Mouse (Mus musculus) ES-Bruce4 (cell line): Measurements from ENCODE around the gene Mex3a. TPM values are rescaled to one million over a fixed set of nuclear protein-coding genes. Genes with fewer than 3 reads are reported as not detected.

Experiments
- H3K27ac ChIP-seq: 2 replicates; pipeline ENCODE4 v1.5.1; 2012; ENCODE audit warnings: low read length, inconsistent platforms; ENCODE audit not compliant: insufficient read depth
- H3K27me3 ChIP-seq: 2 replicates; pipeline ENCODE4 v1.6.1; 2012; ENCODE audit warnings: mild to moderate bottlenecking, low read length, inconsistent platforms; ENCODE audit not compliant: control insufficient read depth, poor library complexity, insufficient read depth, severe bottlenecking
- H3K36me3 ChIP-seq: 2 replicates; pipeline ENCODE4 v1.6.1; 2012; ENCODE audit warnings: inconsistent platforms, mild to moderate bottlenecking, low read length, moderate library complexity; ENCODE audit not compliant: control insufficient read depth, poor library complexity, insufficient read depth, severe bottlenecking
- H3K4me1 ChIP-seq: one replicate; pipeline ENCODE4 v1.8.1; 2011; ENCODE audit warnings: low read length; ENCODE audit not compliant: control insufficient read depth, insufficient read depth
- H3K4me3 ChIP-seq: 2 replicates; pipeline ENCODE4 v1.5.1; 2011; ENCODE audit warnings: low read depth, mild to moderate bottlenecking, low read length
- H3K9ac ChIP-seq: 2 replicates; pipeline ENCODE4 v1.6.1; 2012; ENCODE audit warnings: low read depth, mild to moderate bottlenecking, inconsistent platforms; ENCODE audit not compliant: poor library complexity, severe bottlenecking
- H3K9me3 ChIP-seq: replicated peaks from 2 replicates; pipeline ENCODE4 v1.6.1; 2012; ENCODE audit warnings: mild to moderate bottlenecking, low read length, inconsistent platforms; ENCODE audit not compliant: control insufficient read depth, poor library complexity, insufficient read depth, severe bottlenecking
- CTCF ChIP-seq: IDR thresholded peaks from one replicate; pipeline ENCODE4 v1.8.1; 2011; ENCODE audit warnings: low read depth, low read length
- EP300 ChIP-seq: IDR thresholded peaks from 2 replicates; pipeline ENCODE4 v1.6.1; 2011; ENCODE audit warnings: low read depth, low read length; ENCODE audit not compliant: insufficient read depth
- POLR2A ChIP-seq: IDR thresholded peaks from one replicate; pipeline ENCODE4 v1.8.1; 2011; ENCODE audit warnings: low read length; ENCODE audit not compliant: insufficient read depth
- polyA plus RNA-seq: library from polyadenylated mRNA; stranded (reverse); fragments of >200 nt; gene quantifications from 2 replicates; pipeline ENCODE4 v1.2.4, GENCODE M21; 2011; ENCODE audit warnings: low read depth; ENCODE audit not compliant: missing spikeins, insufficient read depth, insufficient read length

The Mex3a gene
- polyA plus RNA-seq, 1 experiment: 43.4 TPM

DNA sequence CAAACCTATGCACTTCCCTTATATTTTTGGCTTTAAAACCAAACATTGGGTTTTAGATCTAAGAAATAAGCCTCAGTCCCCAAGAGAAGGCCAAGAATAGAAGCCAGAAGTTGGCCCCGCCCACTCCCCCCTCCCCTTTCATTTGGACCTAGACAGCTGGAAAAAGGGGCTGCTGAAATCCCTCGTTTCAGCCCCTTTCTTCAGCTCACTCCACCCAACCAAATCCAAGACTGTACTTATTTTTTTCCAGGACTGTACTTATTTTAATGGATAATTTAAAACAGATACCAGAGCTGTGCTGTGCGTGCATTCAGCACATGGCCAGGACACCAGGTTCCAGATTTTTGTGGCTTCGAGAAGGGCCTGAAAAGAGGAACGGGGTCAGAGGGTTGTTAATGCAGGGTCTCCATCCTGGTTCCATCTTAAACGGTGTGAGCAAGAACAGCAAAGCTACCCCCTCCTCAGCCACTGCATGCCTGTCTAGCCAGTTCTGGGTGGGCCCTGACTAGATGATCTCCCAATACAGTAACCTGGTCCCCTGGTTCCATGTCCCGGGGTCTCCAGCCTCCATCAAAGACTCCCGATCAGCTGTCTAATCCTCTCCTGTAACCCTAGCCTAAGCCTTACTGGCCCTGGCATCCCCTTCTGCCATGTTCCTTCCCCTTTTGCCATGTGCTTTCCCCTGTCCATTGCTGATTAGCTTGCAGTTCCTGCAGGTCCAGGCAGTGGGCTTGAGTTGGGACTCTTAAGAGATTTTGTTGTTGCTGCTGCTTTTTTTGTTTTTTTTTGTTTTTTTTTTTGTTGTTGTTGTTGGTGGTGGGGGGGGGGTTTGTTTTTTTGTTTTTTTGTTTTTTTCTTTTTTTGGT is 28.1 kb upstream of the Mex3a start:
- Histone ChIP-seq H3K9ac (no peak overlapping the region), H3K9me3 (no peaks in the 10 kb centered on the region), H3K4me1 (peaks cover 6% of the 10 kb centered on the region), H3K36me3 (no peaks in the 10 kb centered on the region), H3K27ac (no peak overlapping the region), H3K4me3 (no peak overlapping the region), H3K27me3 (no peaks in the 10 kb centered on the region)
- TF ChIP-seq EP300: no peak
- no peak for TF ChIP-seq CTCF
- no peak for TF ChIP-seq POLR2A

DNA sequence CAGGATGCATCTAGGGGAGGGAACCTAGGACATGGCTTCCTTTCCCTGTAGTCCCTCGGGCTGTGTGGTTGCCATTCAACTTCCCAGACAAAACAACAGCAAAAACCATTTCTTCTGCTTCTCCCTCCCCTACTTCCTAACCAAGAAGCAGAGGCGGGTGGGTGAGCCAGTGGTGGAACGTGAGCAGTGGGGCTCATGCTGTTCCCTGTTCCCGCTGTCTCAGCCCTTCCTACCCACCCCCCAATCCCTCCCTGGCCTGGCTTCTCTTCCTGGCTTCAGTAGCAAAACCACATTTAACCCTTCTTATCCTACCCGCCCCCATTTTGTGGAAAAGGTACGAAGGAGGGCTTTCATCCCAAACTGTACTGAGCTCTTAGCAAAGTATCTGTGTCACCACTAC is 27.1 kb upstream of the Mex3a start:
- Histone ChIP-seq H3K27me3 (no peaks in the 10 kb centered on the region), H3K9ac (peak overlapping the region; percentile 40; the same call in 1 of the 2 replicates), H3K9me3 (no peaks in the 10 kb centered on the region), H3K4me1 (peaks cover 4% of the 10 kb centered on the region), H3K27ac (peak overlapping the region; percentile 42), H3K4me3 (no peak overlapping the region), H3K36me3 (no peaks in the 10 kb centered on the region)
- TF ChIP-seq CTCF: no peak

DNA sequence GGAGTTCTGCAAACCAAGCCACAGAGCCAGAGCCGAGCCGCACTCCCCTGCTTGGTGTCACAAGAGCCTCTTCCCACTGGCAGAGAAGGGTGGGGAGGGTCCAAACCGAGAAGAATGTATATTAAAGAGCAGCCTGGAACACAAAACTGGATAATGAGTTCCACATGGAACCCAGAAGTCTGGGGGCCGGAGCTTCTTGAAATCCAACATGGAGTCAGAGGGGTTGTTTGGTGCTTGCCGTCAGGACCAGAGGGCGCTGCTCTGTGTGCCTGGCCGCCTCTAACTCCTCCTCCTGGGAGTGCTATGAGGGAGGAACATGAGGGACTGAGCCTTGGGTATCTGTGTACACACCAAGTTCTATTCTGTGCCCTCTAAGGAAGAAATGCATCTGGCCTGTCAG is 26.4 kb upstream of the Mex3a start:
- Histone ChIP-seq H3K27ac (peak overlapping the region; percentile 42), H3K9me3 (no peaks in the 10 kb centered on the region), H3K27me3 (no peaks in the 10 kb centered on the region), H3K4me3 (peak overlapping the region; percentile 25), H3K36me3 (no peaks in the 10 kb centered on the region), H3K4me1 (peaks cover 3% of the 10 kb centered on the region), H3K9ac (peak overlapping the region; percentile 40)
- no peak for TF ChIP-seq CTCF
- no peak for TF ChIP-seq EP300
- TF ChIP-seq POLR2A: no peak

DNA sequence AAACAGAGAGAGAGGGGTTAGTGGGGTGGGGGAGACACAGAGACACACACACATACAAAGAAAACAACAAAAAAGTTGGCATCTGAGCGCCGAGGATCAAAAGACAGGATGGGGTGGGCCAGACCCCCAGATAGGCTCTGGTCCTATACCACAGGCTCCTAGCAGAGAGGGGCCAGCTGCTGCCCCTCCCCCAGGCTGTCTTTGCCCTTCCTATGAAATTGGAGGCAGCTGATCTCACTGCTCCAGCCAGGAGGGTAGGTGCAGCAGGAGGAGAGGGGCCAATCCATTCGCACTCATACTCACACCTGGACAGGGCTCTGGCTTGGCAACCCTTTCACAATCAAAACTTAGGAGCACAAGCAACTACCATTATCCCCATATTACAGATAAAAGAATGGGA is 22.9 kb upstream of the Mex3a start:
- H3K36me3 ChIP-seq: no peaks in the 10 kb centered on the region
- peak overlapping the region; percentile 87 for H3K4me3 ChIP-seq
- TF ChIP-seq EP300: no peak
- TF ChIP-seq POLR2A: no peak
- TF ChIP-seq CTCF: no peak
- peak overlapping the region; percentile 73 for H3K9ac ChIP-seq
- no peaks in the 10 kb centered on the region for H3K27me3 ChIP-seq
- peaks cover 18% of the 10 kb centered on the region for H3K4me1 ChIP-seq
- H3K9me3 ChIP-seq: no peaks in the 10 kb centered on the region
- H3K27ac ChIP-seq: peak overlapping the region; percentile 90

DNA sequence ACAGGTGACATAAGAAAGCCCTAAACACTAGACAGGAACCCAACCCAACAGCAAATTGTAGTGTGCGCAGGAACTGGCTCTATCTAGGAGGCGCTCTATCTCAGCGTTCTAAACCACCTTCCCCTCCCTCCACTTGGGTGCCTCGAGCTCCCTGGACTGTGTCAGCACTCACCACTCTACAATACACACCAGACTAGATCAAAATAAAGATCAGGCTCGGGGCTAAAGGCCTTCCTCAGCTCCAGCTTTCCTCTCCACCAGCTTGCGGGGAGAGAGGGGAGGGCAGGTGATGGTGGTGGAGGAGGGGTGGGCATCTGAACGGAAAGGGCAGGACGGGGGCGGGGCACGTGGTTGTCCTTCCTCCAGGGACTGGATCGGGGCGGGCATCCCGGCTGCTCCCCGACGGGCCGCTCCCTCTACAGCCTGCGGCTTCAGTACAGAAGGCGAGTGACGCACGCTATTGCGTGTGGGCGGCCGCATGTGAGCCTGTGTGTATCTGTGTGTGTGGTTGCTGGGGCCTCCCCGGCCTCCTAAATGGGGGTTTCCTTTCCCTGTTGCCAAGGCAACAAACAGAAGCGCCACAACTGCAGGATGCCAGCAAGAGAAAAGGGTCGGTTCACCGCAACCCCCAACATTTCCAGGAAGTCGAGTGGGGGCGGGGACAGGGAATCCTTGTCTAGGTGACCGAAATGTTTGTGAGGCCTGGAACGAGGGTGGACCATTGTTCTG is 22.3 kb upstream of the Mex3a start, which contains the start of gene Lmna:
Lmna (minus strand) TSS at position 265 of the 729 bp plus-strand sequence.
- Histone ChIP-seq H3K27ac (peak within 1 kb of the TSS; percentile 90), H3K9me3 (no peaks in the 10 kb centered on the region), H3K4me1 (peaks cover 24% of the 10 kb centered on the region), H3K36me3 (no peaks in the 10 kb centered on the region), H3K4me3 (peak within 1 kb of the TSS; percentile 87), H3K27me3 (no peaks in the 10 kb centered on the region), H3K9ac (peak within 1 kb of the TSS; percentile 73)
- TF ChIP-seq EP300 (no peak), POLR2A (no peak), CTCF (no peak)
